Mouse (Mus musculus): Measurements from ENCODE around the gene Them5.

DNA sequence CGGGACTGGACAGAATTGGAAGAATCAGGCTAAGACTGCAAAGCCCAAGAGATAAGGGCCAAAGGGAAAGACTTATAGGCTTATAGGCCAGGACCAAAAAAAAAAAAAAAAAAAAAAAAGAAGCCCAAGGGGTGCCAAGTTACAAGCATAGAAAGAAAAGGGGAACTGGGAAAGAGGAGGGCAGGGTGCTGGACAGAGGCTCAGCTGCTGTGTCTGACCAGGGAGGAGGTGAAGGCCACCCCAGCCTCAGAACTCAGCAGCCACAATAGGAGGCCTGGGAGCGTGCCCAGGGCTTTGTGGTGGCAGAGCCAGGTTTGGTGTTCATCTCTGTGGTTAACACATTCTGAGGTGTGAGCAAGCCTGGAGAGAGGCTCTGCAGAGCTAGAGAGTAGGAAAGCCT is 33.2 kb downstream of the Them5 start:
- TF ChIP-seq CTCF (conservative IDR thresholded peaks at IDR 0.05; ENCODE audit: low read length): no peak
- no peak for TF ChIP-seq POU5F1 (IDR thresholded peaks at IDR 0.05; ENCODE audit: borderline replicate concordance, low read length)

Measured in E14TG2a.4 (cell line).